Mouse (Mus musculus): Measurements from ENCODE around the gene Vipr2.

DNA sequence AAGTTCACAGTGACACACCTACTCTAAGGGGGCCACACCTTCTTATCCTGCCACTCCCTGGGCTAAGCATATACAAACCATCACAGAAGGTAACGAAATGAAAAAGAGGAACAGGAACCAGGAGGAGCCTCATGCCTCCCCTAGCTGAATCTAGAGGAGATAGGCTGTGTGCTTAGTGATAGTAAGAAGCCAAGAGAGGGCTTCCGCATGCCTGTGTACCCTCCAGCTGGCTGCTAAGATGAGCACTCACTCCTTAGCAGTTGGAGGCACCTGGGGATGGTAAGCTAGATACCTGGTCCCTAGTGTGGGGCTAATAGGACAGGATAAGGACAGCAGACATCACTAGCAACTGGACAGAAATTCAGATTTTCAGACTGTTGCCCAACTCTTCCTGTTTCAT lies 64.3 kb downstream of the Vipr2 start:
- TF ChIP-seq CTCF (IDR thresholded peaks at IDR 0.05; ENCODE audit: low read depth, low read length), result no peak
- TF ChIP-seq GATA1 (IDR thresholded peaks at IDR 0.05; ENCODE audit: borderline replicate concordance, low read length), result no peak
- no peak for TF ChIP-seq GATA2 (IDR thresholded peaks at IDR 0.05; ENCODE audit: borderline replicate concordance, low read depth, low read length)
- no peak for TF ChIP-seq POLR2AphosphoS5 (IDR thresholded peaks at IDR 0.05; ENCODE audit: insufficient replicate concordance, low read depth, low read length)

Measured in G1E (cell line).